Comparison of ENCODE assay signal across 8 mouse cellular contexts in the genomic region with DNA sequence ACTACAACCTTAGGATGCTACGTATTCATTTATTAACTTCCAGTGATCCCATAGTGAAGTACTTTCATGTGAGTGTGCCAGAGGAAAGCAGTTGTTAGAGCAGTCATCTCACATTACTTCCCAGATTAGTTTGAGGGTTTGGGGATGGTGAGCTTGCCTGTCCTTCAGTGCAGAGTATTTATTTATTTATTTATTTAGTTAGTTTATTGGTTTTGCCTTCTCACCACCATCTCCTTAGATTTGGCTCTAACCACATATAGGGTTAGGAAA. TPM values are rescaled to one million over a fixed set of nuclear protein-coding genes. Genes with fewer than 3 reads are reported as not detected.
DNase-seq lines count a peak whose midpoint lies in the region; ATAC-seq and TF ChIP-seq lines count a peak whose summit lies in the region.

No protein-coding gene starts in this region.

- 0 out of 2 replicates have a peak, but pooled peaks cover 4% of the 10 kb centered on the region for H3K9me3 ChIP-seq in lung, embryonic 14.5 days (ENCODE audit: low read depth, low read length)
- no peaks in the 10 kb centered on the region for H3K9me3 ChIP-seq in limb, embryonic 11.5 days (ENCODE audit: control insufficient read depth, low read length)
- H3K9me3 ChIP-seq in neural tube, embryonic 15.5 days (replicated peaks): no peaks in the 10 kb centered on the region

- no peak overlapping the region for H3K27ac ChIP-seq in lung, embryonic 14.5 days (ENCODE audit: low read depth)
- no peak overlapping the region; the same call in 1 of the 2 replicates for H3K27ac ChIP-seq in embryonic fibroblast, embryonic 13.5 days (ENCODE audit: insufficient read depth, low read length)
- H3K27ac ChIP-seq in limb, embryonic 11.5 days (replicated peaks; ENCODE audit: low read depth, low read length): no peak overlapping the region; the same call in 1 of the 2 replicates
- no peak overlapping the region for H3K27ac ChIP-seq in neural tube, embryonic 15.5 days (replicated peaks)

- H3K4me1 ChIP-seq in lung, embryonic 14.5 days (ENCODE audit: insufficient read depth): peaks cover 2% of the 10 kb centered on the region; the same call in 1 of the 2 replicates
- no peaks in the 10 kb centered on the region for H3K4me1 ChIP-seq in embryonic fibroblast, embryonic 13.5 days (ENCODE audit: control insufficient read depth, insufficient read depth, low read length)
- 0 out of 2 replicates have a peak, but pooled peaks cover 3% of the 10 kb centered on the region for H3K4me1 ChIP-seq in limb, embryonic 11.5 days (ENCODE audit: control insufficient read depth, insufficient read depth, low read length)
- peaks cover 14% of the 10 kb centered on the region for H3K4me1 ChIP-seq in neural tube, embryonic 15.5 days

- H3K27me3 ChIP-seq in lung, embryonic 14.5 days (ENCODE audit: insufficient read depth, low read length): no peaks in the 10 kb centered on the region
- no peaks in the 10 kb centered on the region for H3K27me3 ChIP-seq in limb, embryonic 11.5 days (ENCODE audit: control insufficient read depth, insufficient read depth, low read length)
- H3K27me3 ChIP-seq in neural tube, embryonic 15.5 days (replicated peaks): no peaks in the 10 kb centered on the region

- no peak for DNase-seq in lung, embryonic 14.5 days
- DNase-seq in lung, postnatal 36 days: no peak
- DNase-seq in limb, embryonic 11.5 days (ENCODE audit: low spot score): no peak
- no peak for DNase-seq in layer of hippocampus, adult 8-10 months (ENCODE audit: low spot score in 2 of 2)
- DNase-seq in urinary bladder, postnatal 4 days (ENCODE audit: low spot score in 2 of 2): no peak
- no peak for DNase-seq in cerebellum, adult 8-10 months

- no peak for TF ChIP-seq CTCF in lung, embryonic 14.5 days (IDR thresholded peaks at IDR 0.05; ENCODE audit: low read depth)
- no peak for TF ChIP-seq CTCF in embryonic fibroblast, embryonic 13.5 days (IDR thresholded peaks at IDR 0.05; ENCODE audit: borderline replicate concordance, insufficient read depth, low read length)

- H3K36me3 ChIP-seq in lung, embryonic 14.5 days (ENCODE audit: insufficient read depth): 0 out of 2 replicates have a peak, but pooled peaks cover 8% of the 10 kb centered on the region
- no peaks in the 10 kb centered on the region for H3K36me3 ChIP-seq in limb, embryonic 11.5 days (ENCODE audit: control insufficient read depth, insufficient read depth, low read length)
- H3K36me3 ChIP-seq in neural tube, embryonic 15.5 days: no peaks in the 10 kb centered on the region

- no peak for ATAC-seq in lung, embryonic 14.5 days (ENCODE audit: insufficient read depth)
- no peak for ATAC-seq in limb, embryonic 11.5 days (ENCODE audit: insufficient number of reproducible peaks, low FRiP score, low TSS enrichment, low read depth)
- no peak for ATAC-seq in neural tube, embryonic 15.5 days (ENCODE audit: low FRiP score)

- 21% methylated on average over 1 of the region's 1 CpGs for whole genome bisulfite sequencing in lung, embryonic 14.5 days
- WGBS in limb, embryonic 11.5 days: 64% methylated on average over 1 of the region's 1 CpGs
- WGBS in neural tube, embryonic 15.5 days: 24% methylated on average over 1 of the region's 1 CpGs

- H3K4me3 ChIP-seq in lung, embryonic 14.5 days (ENCODE audit: low read depth, low read length): peak overlapping the region; percentile 79
- H3K4me3 ChIP-seq in embryonic fibroblast, embryonic 13.5 days (ENCODE audit: insufficient read depth, low read length): peak overlapping the region; percentile 72
- H3K4me3 ChIP-seq in limb, embryonic 11.5 days (ENCODE audit: low read depth, low read length): peak overlapping the region; percentile 78
- peak overlapping the region; percentile 85 for H3K4me3 ChIP-seq in neural tube, embryonic 15.5 days (replicated peaks)

- peak overlapping the region; percentile 71 for H3K4me2 ChIP-seq in lung, embryonic 14.5 days
- H3K4me2 ChIP-seq in limb, embryonic 11.5 days (ENCODE audit: low read depth, severe bottlenecking): peak overlapping the region; percentile 76
- peak overlapping the region; percentile 80 for H3K4me2 ChIP-seq in neural tube, embryonic 15.5 days

- 0 out of 2 replicates have a peak, but pooled peaks have one; percentile 18 for TF ChIP-seq POLR2A in embryonic fibroblast, embryonic 13.5 days (IDR thresholded peaks at IDR 0.05; ENCODE audit: low read depth, low read length)

- peak overlapping the region; percentile 97 for H3K9ac ChIP-seq in lung, embryonic 14.5 days
- H3K9ac ChIP-seq in limb, embryonic 11.5 days (ENCODE audit: low read length): peak overlapping the region; percentile 98
- 0 out of 2 replicates have a peak overlapping the region, but pooled peaks have one; percentile 89 for H3K9ac ChIP-seq in neural tube, embryonic 15.5 days (replicated peaks)

RNA-seq across cellular contexts. Expression of gene Cntln, which starts 1.1 kb away (rescaled TPM):
- 15.6 and 16.0 TPM in 2 replicates for polyA plus RNA-seq in lung, embryonic 14.5 days (2014; fragmentation: Nextera tagmentation; extraction: Ambion mirVana)
- polyA plus RNA-seq in embryonic fibroblast, embryonic 13.5 days (2011; ENCODE audit: insufficient read length, low read depth, missing spikeins): 14.7 and 25.4 TPM in 2 replicates
- 12.7 and 13.0 TPM in 2 replicates for polyA plus RNA-seq in limb, embryonic 11.5 days (2014; fragmentation: Nextera tagmentation; extraction: Ambion mirVana)
- 5.8 and 6.3 TPM in 2 replicates for polyA plus RNA-seq in neural tube, embryonic 15.5 days (2015; fragmentation: Nextera tagmentation; extraction: Ambion mirVana)
- 1 to 10 TPM; 6.8 to 8.0 (median 7.5) TPM for total RNA-seq in layer of hippocampus, adult 8-10 months (2022)
